Mouse (Mus musculus) adrenal gland, adult 18-20 months (tissue): ENCODE data around the gene Siglecg. TPM values are rescaled to one million over a fixed set of nuclear protein-coding genes. Genes with fewer than 3 reads are reported as not detected.

Source experiments
- DNase-seq, 2 experiments: peaks; one replicate each; pipeline ENCODE4 v3.0.0; 2021 to 2022; ENCODE audit warnings: low spot score in 2 of 2
- microRNA-seq, 2 experiments: library from miRNA; unstranded; fragments of <30 nt; microRNA quantifications; one replicate each; pipeline ENCODE4 v1.2.0; 2021; ENCODE audit warnings: borderline number of aligned reads in 2 of 2
- total RNA-seq, 2 experiments: library from RNA; stranded (reverse); gene quantifications; 1 replicate in 1 of 2; 2 replicates in 1 of 2; pipeline ENCODE4 v1.2.3; 2021

Gene Siglecg
- total RNA-seq, 2 experiments from 2014 or later, result 0.46 to 0.54 TPM

DNA sequence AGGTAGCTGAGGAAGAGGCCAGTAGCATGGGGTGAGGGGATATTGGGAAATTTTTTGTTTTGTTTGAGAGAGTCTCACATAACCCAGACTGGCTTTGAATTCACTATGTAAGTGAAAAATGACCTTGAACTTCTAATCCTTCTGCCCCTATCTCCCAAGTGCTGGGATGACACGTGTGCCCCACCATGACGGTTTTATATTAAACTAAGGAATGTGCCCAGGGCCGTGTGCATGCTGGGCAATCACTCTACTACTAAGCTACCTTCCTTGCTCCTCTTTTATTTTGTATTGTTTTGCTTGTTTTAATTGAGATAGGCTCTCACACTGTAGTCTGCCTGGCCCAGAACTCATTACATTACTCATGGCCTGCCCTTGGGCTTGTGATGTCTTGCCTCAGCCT lies 33.1 kb downstream of the Siglecg start:
- no peak for DNase-seq

DNA sequence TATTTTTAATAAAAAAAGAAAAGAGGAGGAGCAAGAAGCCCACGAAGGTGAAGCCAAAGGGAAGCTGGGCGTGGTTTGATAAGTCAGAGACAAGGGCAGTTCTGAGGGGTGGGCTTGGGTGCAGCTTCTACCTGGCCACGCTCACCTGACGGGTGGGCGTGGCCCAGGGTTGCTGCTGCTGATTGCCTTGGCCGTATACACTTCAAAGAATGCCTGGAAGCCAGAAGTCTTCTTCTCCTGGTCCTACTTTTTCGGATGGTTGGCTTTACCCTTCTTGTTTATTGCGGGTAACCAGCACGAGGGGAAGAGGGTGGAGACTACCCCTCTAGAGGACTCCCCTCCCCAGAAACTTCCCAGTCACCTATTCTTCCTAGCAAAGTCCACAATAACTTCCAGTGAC lies 34.7 kb downstream of the Siglecg start:
- DNase-seq, result no peak

DNA sequence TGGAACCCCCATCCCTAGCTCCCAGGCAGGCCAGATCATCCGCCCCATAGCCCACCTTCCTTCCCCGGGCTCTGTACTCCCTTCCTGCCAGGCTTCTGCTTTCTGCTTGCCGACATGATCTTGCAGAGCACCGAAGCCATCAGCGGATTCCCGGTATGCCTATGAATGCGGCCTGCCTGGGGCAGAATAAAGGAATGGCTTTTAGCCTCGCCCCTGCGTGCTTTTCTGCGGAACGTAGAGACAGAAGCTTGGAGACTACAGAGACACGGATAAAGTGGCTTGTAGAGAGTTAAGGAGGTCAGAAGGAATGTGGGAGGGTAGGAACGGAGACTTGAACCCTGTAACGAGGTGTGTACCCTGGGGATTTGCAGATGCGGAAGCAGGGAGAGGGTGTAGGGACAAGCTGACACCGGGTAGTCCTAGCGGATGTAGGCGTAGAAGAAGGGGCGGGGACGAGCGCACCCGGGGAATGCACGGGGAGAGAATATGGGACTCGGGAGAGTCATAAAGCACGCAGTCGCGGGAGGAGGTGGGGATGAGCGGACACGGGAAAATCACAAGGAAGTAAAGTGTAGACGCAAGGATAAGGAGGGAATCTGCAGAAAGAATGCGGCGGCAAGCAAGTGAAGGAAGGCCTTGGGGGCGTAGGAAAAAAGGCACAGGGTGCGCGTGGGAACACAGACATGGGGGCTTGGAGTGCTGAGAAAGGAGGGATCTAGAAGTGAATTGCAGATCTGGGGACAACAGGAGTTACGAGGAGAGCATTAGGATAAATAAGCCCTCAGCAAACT lies 35.3 kb downstream of the Siglecg start:
- peak; percentile 76 to 78 for DNase-seq

DNA sequence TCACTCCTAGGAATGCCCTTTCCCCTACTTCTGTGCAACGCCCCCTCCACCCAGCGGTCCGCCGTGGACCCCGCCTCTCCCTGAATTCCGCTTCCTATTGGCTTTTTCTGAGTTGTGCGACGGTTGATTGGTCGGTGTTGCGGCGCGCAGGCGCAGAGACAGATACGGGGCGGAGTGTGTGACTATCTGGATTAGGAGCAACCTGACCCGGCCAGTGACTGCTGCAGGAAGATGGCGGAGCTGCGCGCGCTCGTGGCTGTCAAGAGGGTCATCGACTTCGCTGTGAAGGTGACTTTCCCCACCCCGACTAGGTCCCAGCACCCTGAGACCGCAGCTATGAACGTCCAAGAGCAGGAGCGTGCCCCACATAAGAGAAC lies 35.9 kb downstream of the Siglecg start, which contains the start of the genes Etfb and Gm45233:
TSS of gene Etfb (plus strand) at position 167 of the 377 bp plus-strand sequence.
TSS of gene Gm45233 (plus strand) at position 212 of the 377 bp plus-strand sequence.
- peak; percentile 86 to 89 for DNase-seq

DNA sequence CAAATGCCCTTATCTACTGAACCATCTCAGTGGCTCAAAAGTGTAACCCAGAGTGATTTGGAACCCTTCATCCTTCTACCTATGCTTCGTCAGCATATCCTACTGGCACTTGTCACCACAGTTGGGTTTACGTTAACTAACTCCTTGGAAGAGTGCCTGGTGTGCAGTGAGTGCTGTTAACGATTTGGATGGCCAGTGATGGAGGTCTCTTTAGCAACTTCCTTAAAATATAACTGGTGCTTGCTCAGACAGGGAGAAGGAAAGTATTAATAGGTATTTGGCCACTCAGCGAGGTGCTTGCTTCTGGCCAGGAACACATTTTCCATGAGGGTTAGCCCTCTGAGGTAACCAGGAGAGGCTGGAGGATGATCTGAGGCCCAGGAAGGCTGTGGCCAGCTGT lies 39.8 kb downstream of the Siglecg start:
- no peak for DNase-seq

DNA sequence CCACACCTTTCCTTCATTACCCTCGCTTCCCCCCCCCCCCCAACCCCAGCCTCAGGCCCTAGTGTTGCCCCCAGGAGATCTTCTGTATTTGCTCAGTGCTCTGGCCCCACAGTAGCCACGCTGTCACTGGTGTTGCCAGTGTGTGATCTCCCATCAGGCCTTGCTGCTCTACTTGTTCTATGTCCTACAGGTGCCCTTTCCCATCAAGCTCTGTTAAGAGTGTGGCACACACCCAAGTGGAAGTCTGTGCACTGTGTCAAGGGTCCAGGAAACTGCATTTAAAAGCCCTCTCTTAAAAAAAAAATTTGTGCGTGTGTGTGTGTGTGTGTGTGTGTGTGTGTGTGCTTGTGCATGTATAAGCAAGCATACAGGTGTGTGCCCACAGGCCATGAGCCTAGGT lies 40.2 kb downstream of the Siglecg start:
- DNase-seq, result no peak

- DNase-seq, result no peak
Measured at GRCm38 (mm10) chr7:43449811-43450210, 41.8 kb downstream of the Siglecg start.

- no peak for DNase-seq
Measured at GRCm38 (mm10) chr7:43451726-43452125, 43.7 kb downstream of the Siglecg start.

GRCm38 (mm10) chr7:43452609-43453008 lies 44.6 kb downstream of the Siglecg start:
- no peak for DNase-seq

GRCm38 (mm10) chr7:43453599-43454355 lies 45.8 kb downstream of the Siglecg start:
- no peak for DNase-seq

- DNase-seq, result no peak
Measured at GRCm38 (mm10) chr7:43454371-43454770, 46.4 kb downstream of the Siglecg start.

GRCm38 (mm10) chr7:43462851-43463250 lies 54.8 kb downstream of the Siglecg start, which contains the start of gene Vsig10l:
Gene Vsig10l (plus strand): TSS chr7:43463151.
- no peak for DNase-seq

- no peak for DNase-seq
Measured at GRCm38 (mm10) chr7:43463976-43464375, 56.0 kb downstream of the Siglecg start.

DNA sequence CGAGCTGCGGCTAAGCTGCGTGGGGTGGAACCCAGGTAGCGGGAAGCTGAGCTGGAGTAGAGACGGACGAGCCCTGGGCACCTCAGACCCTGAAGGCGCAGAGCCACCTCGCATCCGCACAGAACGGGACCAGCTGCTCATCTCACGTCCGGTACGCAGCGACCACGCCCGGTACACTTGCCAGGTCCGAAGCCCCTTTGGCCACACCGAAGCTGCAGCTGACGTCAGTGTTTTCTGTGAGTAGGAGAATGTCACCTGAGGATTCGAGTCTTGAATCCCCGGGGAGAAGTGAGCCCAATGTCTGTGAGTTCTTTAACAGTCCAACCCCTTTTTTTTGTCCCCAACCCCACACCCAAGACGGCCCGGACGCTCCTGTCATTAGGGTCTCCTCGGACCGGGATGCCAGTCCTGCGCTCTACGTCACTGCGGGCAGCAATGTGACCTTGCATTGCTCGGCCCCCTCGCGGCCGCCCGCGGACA lies 56.9 kb downstream of the Siglecg start:
- DNase-seq, result no peak

- DNase-seq, result peak; percentile 75 to 79
Measured at GRCm38 (mm10) chr7:43465344-43466098, 57.5 kb downstream of the Siglecg start.

- peak; percentile 76 to 80 for DNase-seq
Measured at GRCm38 (mm10) chr7:43466099-43466694, 58.2 kb downstream of the Siglecg start.

Small RNAs within 50 kb of the gene (microRNA-seq; reads per million reads assigned to microRNA genes)
- gene Mir7051, result 5.2 to 6.7 reads per million in 2 experiments

Other genes starting within 250 kb of the Siglecg start
- gene Zfp715, start 94.9 kb upstream of the Siglecg start, total RNA-seq, result 10 to 100 TPM; 20.1 to 20.9 TPM
- not detected for gene Siglecf, start 56.9 kb upstream of the Siglecg start, total RNA-seq
- gene Lim2, start 19.5 kb downstream of the Siglecg start, total RNA-seq, result not detected
- gene Nkg7, start 28.9 kb downstream of the Siglecg start, total RNA-seq, result 1 to 10 TPM in 1 of 2 experiments, under 1 TPM in 1; 0.83 to 3.2 TPM
- gene Cldnd2, start 32.6 kb downstream of the Siglecg start, total RNA-seq, result not detected
- 100 to 1,000 TPM; 440 to 834 TPM for gene Etfb, start 35.9 kb downstream of the Siglecg start, total RNA-seq
- under 1 TPM in 1 of 2 experiments, not detected in 1; 0.43 TPM for gene Gm45233, start 35.9 kb downstream of the Siglecg start, total RNA-seq
- gene Vsig10l, start 54.9 kb downstream of the Siglecg start, total RNA-seq, result 1 to 10 TPM; 1.6 to 4.2 TPM
- 1 to 10 TPM; 1.3 to 1.5 TPM for gene Iglon5, start 81.9 kb downstream of the Siglecg start, total RNA-seq
- not detected for gene 4931406B18Rik, start 97.7 kb downstream of the Siglecg start, total RNA-seq
- 1 to 10 TPM; 3.3 to 5.4 TPM for gene Cd33, start 136.2 kb downstream of the Siglecg start, total RNA-seq
- gene Zfp658, start 154.1 kb downstream of the Siglecg start, total RNA-seq, result 1 to 10 TPM; 2.2 TPM
- gene Zfp719, start 171.4 kb downstream of the Siglecg start, total RNA-seq, result 10 to 100 TPM; 15.3 to 17.6 TPM
- gene Zfp819, start 199.0 kb downstream of the Siglecg start, total RNA-seq, result under 1 TPM in 1 of 2 experiments, not detected in 1; 0.13 TPM
- not detected for gene Ceacam18, start 226.5 kb downstream of the Siglecg start, total RNA-seq